Mouse (Mus musculus): ENCODE measurements around the gene Dhx58. TPM values are rescaled to one million over a fixed set of nuclear protein-coding genes. Genes with fewer than 3 reads are reported as not detected.
"Not testable (repeated sequence)": the region's sequence is repeated elsewhere in the genome, so short reads cannot be mapped to it uniquely, and the experiment has no call there.

The Dhx58 gene
- total RNA-seq, 2 experiments from 2014 or later, result 6.0 to 9.4 TPM

- DNase-seq, result no peak
Observed at GRCm38 (mm10) chr11:100700710-100701109, 3.4 kb downstream of the Dhx58 start.

- DNase-seq, result no peak
Observed at GRCm38 (mm10) chr11:100697921-100698320, 6.2 kb downstream of the Dhx58 start.

- peak; percentile 92 for DNase-seq
Observed at GRCm38 (mm10) chr11:100694926-100695325, 9.1 kb downstream of the Dhx58 start.

GRCm38 (mm10) chr11:100693154-100693553, 10.9 kb downstream of the Dhx58 start:
- DNase-seq, result no peak

GRCm38 (mm10) chr11:100692164-100692616, 11.9 kb downstream of the Dhx58 start, which contains the start of gene Zfp385c:
TSS of gene Zfp385c (minus strand) at chr11:100692455.
- no peak for DNase-seq

GRCm38 (mm10) chr11:100690389-100690788, 13.7 kb downstream of the Dhx58 start:
- no peak for DNase-seq

GRCm38 (mm10) chr11:100688443-100688842, 15.6 kb downstream of the Dhx58 start:
- no peak for DNase-seq

GRCm38 (mm10) chr11:100687265-100687664, 16.8 kb downstream of the Dhx58 start:
- DNase-seq, result no peak

- no peak for DNase-seq
Observed at GRCm38 (mm10) chr11:100685371-100685770, 18.7 kb downstream of the Dhx58 start.

- DNase-seq, result no peak
Observed at GRCm38 (mm10) chr11:100684084-100684483, 20.0 kb downstream of the Dhx58 start.

GRCm38 (mm10) chr11:100682526-100682925, 21.5 kb downstream of the Dhx58 start:
- DNase-seq, result no peak

- DNase-seq, result no peak
Observed at GRCm38 (mm10) chr11:100681826-100682225, 22.2 kb downstream of the Dhx58 start.

GRCm38 (mm10) chr11:100677810-100678209, 26.3 kb downstream of the Dhx58 start:
- DNase-seq, result no peak

GRCm38 (mm10) chr11:100673169-100673568, 30.9 kb downstream of the Dhx58 start:
- DNase-seq, result peak; percentile 72

GRCm38 (mm10) chr11:100671956-100672355, 32.1 kb downstream of the Dhx58 start:
- DNase-seq, result no peak

- DNase-seq, result no peak
Observed at GRCm38 (mm10) chr11:100671049-100671448, 33.0 kb downstream of the Dhx58 start.

GRCm38 (mm10) chr11:100659806-100660205, 44.3 kb downstream of the Dhx58 start:
- no peak for DNase-seq

GRCm38 (mm10) chr11:100656458-100656857, 47.6 kb downstream of the Dhx58 start:
- no peak for DNase-seq

- not testable (repeated sequence) for DNase-seq
Observed at GRCm38 (mm10) chr11:100655589-100655988, 48.5 kb downstream of the Dhx58 start.

- peak; percentile 63 for DNase-seq
Observed at GRCm38 (mm10) chr11:100651748-100652147, 52.3 kb downstream of the Dhx58 start.

- DNase-seq, result no peak
Observed at GRCm38 (mm10) chr11:100651205-100651604, 52.9 kb downstream of the Dhx58 start.

GRCm38 (mm10) chr11:100648405-100648804, 55.7 kb downstream of the Dhx58 start:
- DNase-seq, result no peak

GRCm38 (mm10) chr11:100646265-100646664, 57.8 kb downstream of the Dhx58 start:
- DNase-seq, result peak; percentile 68
